Mouse (Mus musculus): Measurements from ENCODE around the gene Gm49510. TPM values are rescaled to one million over a fixed set of nuclear protein-coding genes. Genes with fewer than 3 reads are reported as not detected.

The Gm49510 gene
- 0.92 and 1.0 TPM in 2 replicates for polyA plus RNA-seq (2014; fragmentation: Nextera tagmentation; extraction: Ambion mirVana)

DNA sequence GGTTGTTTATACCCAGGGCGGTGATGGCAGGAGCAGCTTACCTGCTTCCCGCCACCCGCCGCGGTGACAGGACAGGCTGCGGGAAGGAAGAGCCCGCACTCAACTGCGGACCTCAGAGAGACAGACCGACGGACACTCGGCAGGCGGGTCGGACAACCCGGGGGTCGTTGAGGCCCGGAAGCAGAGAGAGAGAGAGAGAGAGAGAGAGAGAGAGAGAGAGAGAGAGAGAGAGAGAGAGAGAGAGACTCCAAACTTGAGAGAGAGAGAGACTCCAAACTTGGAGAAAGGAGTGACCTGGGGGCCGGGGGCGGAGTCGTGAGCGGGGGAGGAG is at the start of gene Gm49510:
Gm49510 (plus strand) TSS at position 259 of the 331 bp plus-strand sequence.
- WGBS, result under 1% methylated on average over 20 of the region's 20 CpGs
- Histone ChIP-seq H3K4me2 (ENCODE audit: low read depth, severe bottlenecking) (peak within 1 kb of the TSS; percentile 77), H3K27ac (replicated peaks; ENCODE audit: low read depth, low read length) (peak within 1 kb of the TSS; percentile 42; the same call in 1 of the 2 replicates), H3K27me3 (ENCODE audit: control insufficient read depth, insufficient read depth, low read length) (no peaks in the 10 kb centered on the region), H3K4me3 (ENCODE audit: low read depth, low read length) (peak within 1 kb of the TSS; percentile 85), H3K9me3 (ENCODE audit: control insufficient read depth, low read length) (no peaks in the 10 kb centered on the region), H3K9ac (ENCODE audit: low read length) (peak within 1 kb of the TSS; percentile 76), H3K4me1 (ENCODE audit: control insufficient read depth, insufficient read depth, low read length) (peaks cover 20% of the 10 kb centered on the region), H3K36me3 (ENCODE audit: control insufficient read depth, insufficient read depth, low read length) (0 out of 2 replicates have a peak, but pooled peaks cover 5% of the 10 kb centered on the region)
- ATAC-seq (ENCODE audit: insufficient number of reproducible peaks, low FRiP score, low TSS enrichment, low read depth), result no peak
- DNase-seq (ENCODE audit: low spot score), result no peak

DNA sequence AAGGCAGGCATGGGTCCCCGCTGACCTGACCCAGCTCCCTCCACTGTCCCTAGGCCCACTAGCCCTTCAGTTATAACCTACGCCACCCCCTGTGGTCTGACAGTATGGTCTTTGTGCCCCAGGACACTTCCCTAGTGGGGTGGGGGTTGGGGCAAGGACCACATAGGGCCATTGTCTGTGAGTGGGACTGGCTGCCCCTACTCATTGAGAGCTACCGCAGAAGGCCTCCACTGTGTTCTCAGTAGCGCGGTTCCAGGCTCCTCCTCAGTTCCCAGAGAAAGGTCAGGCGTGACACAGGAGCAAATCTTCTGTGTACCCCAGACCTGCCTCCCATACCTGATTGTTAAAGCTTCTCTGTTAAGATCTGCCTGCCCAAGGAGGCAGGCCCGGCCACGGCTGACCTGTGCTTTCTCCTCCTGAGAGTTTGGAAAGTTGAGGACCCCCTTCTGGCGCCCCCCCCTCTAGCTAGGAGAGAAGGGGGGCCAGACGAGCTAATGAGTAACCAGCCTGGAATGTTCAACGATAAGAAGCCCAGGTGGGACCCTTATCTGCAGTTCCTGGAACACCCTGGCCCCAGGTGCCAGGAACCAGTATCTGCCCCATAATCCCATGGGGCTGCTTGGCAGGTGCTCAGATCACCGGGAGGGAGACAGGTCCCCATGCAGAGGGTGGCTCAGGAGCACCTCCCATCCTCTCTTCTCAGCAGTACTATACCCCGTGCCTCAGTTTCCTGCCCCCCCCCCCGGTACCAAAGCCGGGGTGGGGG is 49.2 kb upstream of the Gm49510 start:
- Histone ChIP-seq H3K4me3 (ENCODE audit: low read depth, low read length) (no peak overlapping the region), H3K27ac (replicated peaks; ENCODE audit: low read depth, low read length) (no peak overlapping the region), H3K4me2 (ENCODE audit: low read depth, severe bottlenecking) (no peak overlapping the region), H3K36me3 (ENCODE audit: control insufficient read depth, insufficient read depth, low read length) (no peaks in the 10 kb centered on the region), H3K9me3 (ENCODE audit: control insufficient read depth, low read length) (no peaks in the 10 kb centered on the region), H3K27me3 (ENCODE audit: control insufficient read depth, insufficient read depth, low read length) (no peaks in the 10 kb centered on the region), H3K4me1 (ENCODE audit: control insufficient read depth, insufficient read depth, low read length) (no peaks in the 10 kb centered on the region; the same call in 1 of the 2 replicates), H3K9ac (ENCODE audit: low read length) (no peak overlapping the region)
- ATAC-seq (ENCODE audit: insufficient number of reproducible peaks, low FRiP score, low TSS enrichment, low read depth) (no peak), DNase-seq (ENCODE audit: low spot score) (no peak)
- 81% methylated on average over 14 of the region's 15 CpGs for WGBS

DNA sequence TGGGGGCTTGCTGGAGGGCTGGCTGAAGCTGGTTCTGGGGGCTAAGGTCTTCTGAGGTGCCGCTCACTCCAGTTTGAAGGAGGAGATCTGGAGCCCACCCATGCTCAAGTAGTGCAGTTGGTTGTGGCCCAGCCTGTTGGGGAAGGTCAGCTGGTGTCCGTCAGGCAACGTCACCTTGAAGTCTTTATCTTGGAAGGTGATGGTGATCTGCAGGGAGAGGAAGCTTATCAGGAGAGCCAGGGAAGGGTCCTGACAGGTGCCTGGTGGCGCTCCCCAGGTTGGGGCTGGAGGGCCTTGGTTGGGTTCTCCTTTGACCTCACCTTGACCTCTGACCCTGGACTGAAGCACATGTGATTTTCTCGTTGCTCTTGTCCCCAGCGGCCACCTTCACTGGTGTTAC is 48.5 kb upstream of the Gm49510 start:
- no peaks in the 10 kb centered on the region for H3K36me3 ChIP-seq (ENCODE audit: control insufficient read depth, insufficient read depth, low read length)
- no peak overlapping the region for H3K4me3 ChIP-seq (ENCODE audit: low read depth, low read length)
- WGBS, result 68% methylated on average over 6 of the region's 6 CpGs
- no peak for DNase-seq (ENCODE audit: low spot score)
- no peaks in the 10 kb centered on the region; the same call in 1 of the 2 replicates for H3K4me1 ChIP-seq (ENCODE audit: control insufficient read depth, insufficient read depth, low read length)
- no peak overlapping the region for H3K4me2 ChIP-seq (ENCODE audit: low read depth, severe bottlenecking)
- no peaks in the 10 kb centered on the region for H3K27me3 ChIP-seq (ENCODE audit: control insufficient read depth, insufficient read depth, low read length)
- no peak overlapping the region for H3K27ac ChIP-seq (replicated peaks; ENCODE audit: low read depth, low read length)
- ATAC-seq (ENCODE audit: insufficient number of reproducible peaks, low FRiP score, low TSS enrichment, low read depth), result no peak
- no peak overlapping the region for H3K9ac ChIP-seq (ENCODE audit: low read length)
- no peaks in the 10 kb centered on the region for H3K9me3 ChIP-seq (ENCODE audit: control insufficient read depth, low read length)

DNA sequence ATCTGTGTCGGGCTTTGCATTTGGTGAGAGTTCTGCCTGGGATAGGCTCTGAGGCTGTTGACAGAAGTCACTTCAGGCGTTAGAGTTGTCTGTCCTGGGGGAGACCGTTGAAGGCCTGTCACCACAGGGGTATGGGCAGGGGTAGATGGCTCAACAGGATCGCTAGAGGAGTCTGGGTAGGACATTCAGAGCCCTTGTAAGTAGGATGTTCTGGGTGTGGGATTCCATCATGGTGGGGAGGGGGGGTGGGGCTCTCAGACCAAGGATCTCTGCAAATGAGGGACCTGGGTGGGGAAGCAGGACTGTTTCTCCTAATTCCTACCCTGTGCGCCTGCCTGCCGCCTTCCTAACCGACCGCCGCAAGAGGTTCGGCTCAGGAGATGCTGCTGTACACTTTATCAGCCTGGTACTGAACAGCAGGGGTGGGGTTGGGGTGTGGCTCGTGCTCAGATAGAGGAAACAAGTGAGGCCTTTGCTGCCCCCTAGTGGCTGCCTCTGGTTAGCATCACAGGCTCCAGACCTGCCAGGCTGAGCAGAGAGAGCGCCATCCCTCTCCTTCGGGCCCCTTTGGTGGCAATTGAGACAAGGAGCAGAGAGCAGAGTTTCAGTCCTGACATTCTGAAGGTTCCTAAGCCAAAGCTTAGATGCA is 47.8 kb upstream of the Gm49510 start:
- no peak overlapping the region for H3K9ac ChIP-seq (ENCODE audit: low read length)
- H3K4me1 ChIP-seq (ENCODE audit: control insufficient read depth, insufficient read depth, low read length), result no peaks in the 10 kb centered on the region; the same call in 1 of the 2 replicates
- no peak overlapping the region for H3K4me3 ChIP-seq (ENCODE audit: low read depth, low read length)
- 13% methylated on average over 13 of the region's 13 CpGs for WGBS
- H3K27ac ChIP-seq (replicated peaks; ENCODE audit: low read depth, low read length), result no peak overlapping the region
- H3K4me2 ChIP-seq (ENCODE audit: low read depth, severe bottlenecking), result no peak overlapping the region
- ATAC-seq (ENCODE audit: insufficient number of reproducible peaks, low FRiP score, low TSS enrichment, low read depth) (peak; percentile 75; the same call in 1 of the 2 replicates), DNase-seq (ENCODE audit: low spot score) (peak; percentile 97)
- no peaks in the 10 kb centered on the region for H3K36me3 ChIP-seq (ENCODE audit: control insufficient read depth, insufficient read depth, low read length)
- no peaks in the 10 kb centered on the region for H3K9me3 ChIP-seq (ENCODE audit: control insufficient read depth, low read length)
- no peaks in the 10 kb centered on the region for H3K27me3 ChIP-seq (ENCODE audit: control insufficient read depth, insufficient read depth, low read length)

DNA sequence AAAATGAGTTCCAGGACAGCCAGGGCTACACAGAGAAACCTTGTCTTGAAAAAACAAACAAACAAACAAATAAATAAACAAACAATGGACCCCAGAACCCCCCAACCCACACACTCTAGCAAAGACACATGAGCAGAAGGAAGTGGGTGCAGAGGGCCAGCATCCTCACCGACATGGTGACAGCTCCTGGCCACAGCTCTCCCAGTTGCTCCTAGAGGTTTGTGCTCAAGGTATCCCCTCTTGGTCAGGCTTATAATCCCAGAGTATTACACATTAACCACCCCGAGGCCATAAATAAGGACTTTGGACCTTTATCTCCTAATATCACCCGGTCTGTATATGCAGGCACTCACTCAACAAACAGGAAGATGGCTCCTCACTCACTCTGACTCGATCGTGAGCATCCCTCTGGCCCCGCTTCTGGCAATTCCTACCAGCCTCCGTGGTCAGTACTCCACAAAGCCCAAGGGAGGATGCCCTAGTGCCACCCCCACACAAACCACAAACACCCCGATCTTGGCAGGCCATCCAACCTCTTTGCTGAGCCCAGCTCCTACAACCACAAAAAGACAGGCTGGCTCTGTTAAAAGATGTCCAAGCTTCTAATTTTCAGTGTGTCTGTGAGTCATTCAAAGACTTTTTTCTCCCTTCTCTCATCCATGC is 44.0 kb upstream of the Gm49510 start, which contains the start of gene Lgals2:
Lgals2 (minus strand) TSS at position 227 of the 663 bp plus-strand sequence.
- Histone ChIP-seq H3K27me3 (ENCODE audit: control insufficient read depth, insufficient read depth, low read length) (no peaks in the 10 kb centered on the region), H3K4me3 (ENCODE audit: low read depth, low read length) (no peak within 1 kb of the TSS), H3K36me3 (ENCODE audit: control insufficient read depth, insufficient read depth, low read length) (no peaks in the 10 kb centered on the region), H3K4me1 (ENCODE audit: control insufficient read depth, insufficient read depth, low read length) (no peaks in the 10 kb centered on the region), H3K9ac (ENCODE audit: low read length) (no peak within 1 kb of the TSS), H3K4me2 (ENCODE audit: low read depth, severe bottlenecking) (no peak within 1 kb of the TSS), H3K9me3 (ENCODE audit: control insufficient read depth, low read length) (no peaks in the 10 kb centered on the region), H3K27ac (replicated peaks; ENCODE audit: low read depth, low read length) (no peak within 1 kb of the TSS)
- DNase-seq (ENCODE audit: low spot score) (no peak), ATAC-seq (ENCODE audit: insufficient number of reproducible peaks, low FRiP score, low TSS enrichment, low read depth) (no peak)
- 78% methylated on average over 8 of the region's 8 CpGs for WGBS

DNA sequence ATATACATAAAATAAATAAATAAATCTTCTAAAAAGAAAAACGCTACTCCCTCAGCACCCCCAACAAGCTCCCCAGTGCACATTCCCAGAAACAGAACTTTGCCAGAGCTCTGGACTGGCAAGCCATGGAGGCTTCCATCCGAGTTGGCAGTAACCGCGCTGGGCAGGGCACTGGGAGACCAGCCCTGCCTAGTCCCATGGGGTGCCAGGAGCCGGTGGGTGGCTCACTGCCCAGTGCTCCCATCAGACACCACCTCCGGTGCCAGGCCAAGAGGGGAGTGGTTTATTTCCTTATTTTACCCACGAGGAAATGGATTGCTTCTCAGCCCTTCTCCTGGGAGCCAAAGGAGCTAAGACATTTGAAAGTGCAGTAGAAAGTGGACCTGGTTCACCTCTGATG is 42.5 kb upstream of the Gm49510 start:
- WGBS, result 78% methylated on average over 7 of the region's 7 CpGs
- Histone ChIP-seq H3K27me3 (ENCODE audit: control insufficient read depth, insufficient read depth, low read length) (no peaks in the 10 kb centered on the region), H3K27ac (replicated peaks; ENCODE audit: low read depth, low read length) (no peak overlapping the region), H3K9me3 (ENCODE audit: control insufficient read depth, low read length) (no peaks in the 10 kb centered on the region), H3K4me1 (ENCODE audit: control insufficient read depth, insufficient read depth, low read length) (no peaks in the 10 kb centered on the region), H3K4me2 (ENCODE audit: low read depth, severe bottlenecking) (no peak overlapping the region), H3K36me3 (ENCODE audit: control insufficient read depth, insufficient read depth, low read length) (no peaks in the 10 kb centered on the region), H3K4me3 (ENCODE audit: low read depth, low read length) (no peak overlapping the region), H3K9ac (ENCODE audit: low read length) (no peak overlapping the region)
- no peak for DNase-seq (ENCODE audit: low spot score)
- ATAC-seq (ENCODE audit: insufficient number of reproducible peaks, low FRiP score, low TSS enrichment, low read depth), result no peak

DNA sequence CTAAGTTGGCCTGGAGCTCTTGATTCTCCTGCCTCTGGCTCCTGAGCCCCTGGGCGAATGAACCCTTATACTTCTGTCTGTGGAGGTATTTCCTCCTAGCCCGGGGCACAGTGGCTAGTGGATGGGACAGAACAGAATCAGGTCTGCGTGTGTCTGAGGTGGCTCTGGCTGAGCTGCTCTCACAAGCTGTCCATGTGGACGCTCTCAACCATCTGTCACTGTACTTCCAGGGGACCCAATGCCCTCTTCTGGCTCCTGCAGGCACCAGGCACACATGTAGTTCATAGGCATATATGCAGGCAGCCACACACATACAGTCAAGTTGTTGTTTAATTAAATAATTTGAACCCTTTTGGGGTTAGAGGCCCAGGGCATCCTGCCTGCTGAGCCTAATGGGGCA is 40.2 kb upstream of the Gm49510 start:
- H3K27ac ChIP-seq (replicated peaks; ENCODE audit: low read depth, low read length), result no peak overlapping the region
- no peak overlapping the region for H3K9ac ChIP-seq (ENCODE audit: low read length)
- no peak overlapping the region for H3K4me2 ChIP-seq (ENCODE audit: low read depth, severe bottlenecking)
- no peaks in the 10 kb centered on the region for H3K9me3 ChIP-seq (ENCODE audit: control insufficient read depth, low read length)
- WGBS, result 80% methylated on average over 4 of the region's 4 CpGs
- H3K36me3 ChIP-seq (ENCODE audit: control insufficient read depth, insufficient read depth, low read length), result no peaks in the 10 kb centered on the region
- ATAC-seq (ENCODE audit: insufficient number of reproducible peaks, low FRiP score, low TSS enrichment, low read depth) (no peak), DNase-seq (ENCODE audit: low spot score) (no peak)
- no peaks in the 10 kb centered on the region for H3K4me1 ChIP-seq (ENCODE audit: control insufficient read depth, insufficient read depth, low read length)
- no peak overlapping the region for H3K4me3 ChIP-seq (ENCODE audit: low read depth, low read length)
- H3K27me3 ChIP-seq (ENCODE audit: control insufficient read depth, insufficient read depth, low read length), result no peaks in the 10 kb centered on the region

DNA sequence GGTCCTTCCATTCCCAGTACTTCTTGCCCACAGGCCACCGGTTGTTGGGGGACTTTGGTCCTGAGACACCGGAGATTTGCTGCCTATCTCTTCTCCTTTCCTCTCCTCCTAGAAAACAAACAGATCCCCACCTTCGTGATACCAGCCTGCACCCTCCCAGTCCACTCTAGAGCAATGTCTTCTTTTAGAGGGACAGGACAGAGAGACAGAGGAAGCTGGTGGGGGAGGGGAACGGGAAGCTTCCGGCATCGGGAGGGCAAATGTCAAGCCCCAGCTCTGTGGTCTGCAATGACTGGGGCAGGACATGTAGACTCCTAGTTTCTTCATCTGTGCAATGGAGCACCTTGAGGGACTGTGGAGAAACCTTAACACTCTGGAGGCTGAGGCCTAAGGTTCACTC is 39.8 kb upstream of the Gm49510 start:
- DNase-seq (ENCODE audit: low spot score), result no peak

More for the DNA sequence above, 39.8 kb upstream of the Gm49510 start:
- Histone ChIP-seq H3K27me3 (ENCODE audit: control insufficient read depth, insufficient read depth, low read length) (no peaks in the 10 kb centered on the region), H3K9me3 (ENCODE audit: control insufficient read depth, low read length) (no peaks in the 10 kb centered on the region), H3K4me1 (ENCODE audit: control insufficient read depth, insufficient read depth, low read length) (no peaks in the 10 kb centered on the region), H3K27ac (replicated peaks; ENCODE audit: low read depth, low read length) (no peak overlapping the region), H3K4me3 (ENCODE audit: low read depth, low read length) (no peak overlapping the region), H3K36me3 (ENCODE audit: control insufficient read depth, insufficient read depth, low read length) (no peaks in the 10 kb centered on the region), H3K9ac (ENCODE audit: low read length) (no peak overlapping the region), H3K4me2 (ENCODE audit: low read depth, severe bottlenecking) (no peak overlapping the region)
- 75% methylated on average over 6 of the region's 6 CpGs for WGBS
- no peak for ATAC-seq (ENCODE audit: insufficient number of reproducible peaks, low FRiP score, low TSS enrichment, low read depth)
